Mouse (Mus musculus): ENCODE measurements around the gene Vwde. TPM values are rescaled to one million over a fixed set of nuclear protein-coding genes. Genes with fewer than 3 reads are reported as not detected.

Vwde gene
- polyA plus RNA-seq (2012; rRNA removed): not detected in 2 replicates

DNA sequence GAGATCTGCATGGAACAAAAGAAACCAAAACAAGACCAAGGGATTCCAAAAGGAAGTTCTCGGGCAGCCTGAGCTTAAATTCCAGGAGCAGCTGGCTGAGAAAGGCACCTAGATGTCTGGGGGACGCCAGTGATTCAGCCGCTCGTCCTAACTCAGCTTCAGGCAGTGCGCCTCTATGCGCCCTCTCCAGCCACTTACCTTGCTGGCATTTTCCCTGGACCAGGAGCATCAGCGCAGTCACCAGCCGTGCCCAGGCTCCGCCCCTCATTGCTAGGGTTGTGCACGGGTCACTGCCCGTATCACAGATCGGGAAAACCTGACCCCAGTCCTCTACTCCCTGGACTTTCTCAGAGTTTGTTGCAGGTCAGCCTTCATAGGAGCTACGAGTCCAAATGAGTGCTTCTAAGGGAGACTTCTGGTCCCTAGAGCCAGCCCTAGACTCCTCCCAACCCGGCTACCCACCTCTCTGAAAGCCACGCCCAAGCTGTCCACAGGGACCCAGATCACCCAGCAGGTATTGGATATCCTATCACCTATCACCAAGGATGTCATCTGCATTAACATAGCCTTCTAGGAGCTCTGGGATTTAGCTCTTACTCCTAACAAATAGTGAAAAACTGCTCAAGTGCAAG is at the start of gene Vwde:
Gene Vwde, minus strand, starts transcription at position 370 of the 632 bp plus-strand sequence.

Other genes starting within 250 kb of the Vwde start
- 3.7 and 4.1 TPM in 2 replicates for gene Tmem106b, start 155.2 kb downstream of the Vwde start, polyA plus RNA-seq (2012; rRNA removed)